Mouse (Mus musculus): Measurements from ENCODE around the gene Nr2c2.

Gene Nr2c2

GRCm38 (mm10) chr6:92126861-92127468 is 35.8 kb downstream of the Nr2c2 start:
- DNase-seq (ENCODE audit: low spot score), result no peak

DNA sequence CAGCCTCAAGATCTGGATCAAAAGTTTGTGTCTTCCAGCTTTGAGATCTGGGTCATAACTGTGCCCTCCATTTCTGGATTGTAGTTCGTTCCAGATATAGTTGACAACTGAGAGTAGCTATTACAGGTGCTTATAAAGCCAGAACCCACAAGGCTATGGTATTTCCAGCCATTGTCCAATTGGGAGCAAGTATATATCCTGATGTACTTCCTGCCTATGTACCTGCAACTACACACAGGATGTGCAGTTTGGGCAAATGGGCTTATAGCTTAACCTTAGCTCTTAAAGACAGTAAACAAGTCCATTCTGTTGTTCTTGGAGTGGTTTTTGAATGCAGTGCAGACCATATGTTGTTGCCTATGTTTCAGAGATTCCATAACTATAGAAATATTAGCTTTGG is 40.3 kb downstream of the Nr2c2 start:
- no peak for DNase-seq (ENCODE audit: low spot score)

DNA sequence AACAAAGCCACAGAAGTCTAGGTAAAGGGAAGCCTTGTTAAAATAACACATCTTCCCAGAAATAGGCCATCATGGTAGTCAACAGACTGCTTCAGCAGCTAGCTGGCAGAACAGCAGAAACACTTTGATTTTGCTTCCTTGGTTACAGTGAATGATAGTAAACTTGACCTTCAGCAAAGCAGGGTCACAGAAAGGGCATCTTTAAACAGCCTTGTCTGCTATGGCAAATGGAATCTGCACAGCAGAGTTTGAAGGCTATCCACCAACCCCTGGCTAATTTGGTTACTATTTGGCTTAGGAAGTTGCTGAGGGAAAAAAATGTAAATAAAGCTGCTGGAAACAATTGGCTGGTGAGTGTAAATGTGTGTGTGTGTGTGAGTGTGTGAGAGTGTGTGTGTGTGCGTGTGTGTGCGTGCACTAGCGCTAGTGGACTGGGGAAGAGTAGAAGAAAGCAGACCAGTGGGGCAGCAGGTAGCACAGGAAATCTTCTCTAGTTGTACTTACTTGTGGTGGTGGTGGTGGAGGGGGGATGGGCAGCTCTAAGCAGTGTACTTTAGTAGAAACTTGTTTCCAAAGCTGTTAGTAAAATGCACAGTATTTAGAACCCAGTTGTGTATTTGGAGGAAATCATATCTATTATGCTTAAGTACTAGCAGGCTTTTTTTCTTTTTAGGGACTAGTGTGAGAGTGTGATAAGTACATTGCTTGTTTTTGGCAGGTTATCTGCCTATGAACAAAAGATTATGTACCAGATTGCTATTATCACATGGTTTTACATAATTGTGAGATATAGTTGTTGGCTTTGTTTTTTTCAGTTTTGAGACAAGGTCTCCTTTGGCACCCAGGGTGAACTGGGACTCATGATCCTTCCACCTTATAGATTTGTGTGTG is 41.1 kb downstream of the Nr2c2 start:
- no peak for DNase-seq (ENCODE audit: low spot score)

DNA sequence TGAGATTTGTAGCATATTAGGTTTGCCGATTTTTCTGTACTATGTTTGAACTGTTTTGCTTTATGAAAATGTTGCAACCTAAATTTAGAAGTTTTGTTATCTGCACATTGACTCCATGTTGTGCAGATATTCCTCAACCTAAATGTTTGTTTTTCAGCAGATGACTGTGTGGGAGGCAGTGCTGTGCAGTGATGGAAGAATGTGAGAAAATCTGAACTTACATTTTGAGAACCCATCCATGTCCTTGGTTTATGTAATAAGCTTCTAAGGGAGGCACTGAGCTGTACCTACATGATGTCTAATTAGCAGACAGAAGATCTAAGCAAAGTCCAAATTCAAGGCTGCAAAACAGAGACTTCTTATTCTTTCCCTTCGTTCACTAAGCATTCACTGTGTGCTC is 42.4 kb downstream of the Nr2c2 start:
- no peak for DNase-seq (ENCODE audit: low spot score)

DNA sequence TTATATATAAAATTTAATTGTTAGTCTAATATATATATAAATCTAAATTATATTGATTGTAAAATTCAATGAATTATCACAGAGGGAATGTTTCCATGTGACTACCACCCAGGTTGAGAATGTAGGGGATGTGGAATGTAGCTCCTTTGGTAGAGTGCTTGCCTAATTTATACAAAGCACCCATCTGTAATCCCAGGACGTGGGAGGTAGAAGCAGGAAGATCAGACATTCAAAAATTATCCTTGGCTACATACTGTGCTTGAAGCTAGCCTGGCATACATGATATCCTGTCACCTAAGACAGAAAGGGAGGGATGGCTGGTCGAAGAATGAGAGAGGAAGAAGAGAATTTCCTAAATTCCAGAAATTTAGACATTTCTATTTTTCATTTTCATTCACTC is 45.2 kb downstream of the Nr2c2 start:
- no peak for DNase-seq (ENCODE audit: low spot score)

GRCm38 (mm10) chr6:92145881-92146280 is 54.7 kb downstream of the Nr2c2 start:
- no peak for DNase-seq (ENCODE audit: low spot score)

- DNase-seq (ENCODE audit: low spot score), result no peak
Measured at GRCm38 (mm10) chr6:92153774-92154173, 62.6 kb downstream of the Nr2c2 start.

GRCm38 (mm10) chr6:92158801-92159200 is 67.6 kb downstream of the Nr2c2 start:
- no peak for DNase-seq (ENCODE audit: low spot score)

- no peak for DNase-seq (ENCODE audit: low spot score)
Measured at GRCm38 (mm10) chr6:92162724-92163123, 71.5 kb downstream of the Nr2c2 start.

DNA sequence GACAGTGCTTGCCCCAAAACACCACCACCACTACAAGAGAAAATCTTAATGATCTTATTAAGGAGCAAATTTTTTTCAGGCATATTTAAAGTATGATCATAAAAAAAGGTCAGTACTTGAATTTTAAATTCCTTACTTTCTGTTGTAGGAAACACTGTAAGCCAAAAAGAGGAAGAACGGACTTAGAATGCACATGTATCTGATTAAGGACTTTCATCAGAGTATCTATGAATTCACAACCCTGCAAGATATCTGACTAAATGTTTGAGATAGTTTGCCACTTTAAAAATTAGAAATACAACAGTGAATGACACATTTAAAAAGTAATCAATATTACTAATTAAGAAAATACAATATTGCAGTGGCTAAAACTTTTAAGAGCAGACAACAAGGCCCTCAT is 85.3 kb downstream of the Nr2c2 start:
- no peak for DNase-seq (ENCODE audit: low spot score)

- peak; percentile 64 for DNase-seq (ENCODE audit: low spot score)
Measured at GRCm38 (mm10) chr6:92183621-92184131, 92.5 kb downstream of the Nr2c2 start, which contains the start of gene Mrps25. Mrps25 (minus strand) TSS chr6:92184033.

DNA sequence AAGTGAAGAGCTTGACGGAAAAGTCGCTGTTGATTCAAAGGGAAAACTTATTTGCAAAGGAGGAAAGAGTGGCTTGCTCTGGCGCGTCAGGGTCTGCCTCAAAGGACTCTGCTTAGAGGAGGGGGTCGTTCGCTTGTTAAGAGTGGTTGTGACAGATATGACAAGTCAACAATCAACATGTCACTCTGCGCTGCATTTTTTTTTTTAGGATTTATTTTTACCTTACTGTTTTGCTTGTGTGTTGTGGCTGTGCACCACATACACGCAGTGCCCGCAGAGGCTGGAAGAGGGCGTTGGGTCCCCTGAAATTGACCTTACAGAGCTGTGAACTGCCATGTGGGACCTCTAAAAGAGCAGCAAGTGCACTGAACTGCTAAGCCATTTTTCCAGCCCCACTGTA is 93.0 kb downstream of the Nr2c2 start:
- DNase-seq (ENCODE audit: low spot score), result peak; percentile 29

DNA sequence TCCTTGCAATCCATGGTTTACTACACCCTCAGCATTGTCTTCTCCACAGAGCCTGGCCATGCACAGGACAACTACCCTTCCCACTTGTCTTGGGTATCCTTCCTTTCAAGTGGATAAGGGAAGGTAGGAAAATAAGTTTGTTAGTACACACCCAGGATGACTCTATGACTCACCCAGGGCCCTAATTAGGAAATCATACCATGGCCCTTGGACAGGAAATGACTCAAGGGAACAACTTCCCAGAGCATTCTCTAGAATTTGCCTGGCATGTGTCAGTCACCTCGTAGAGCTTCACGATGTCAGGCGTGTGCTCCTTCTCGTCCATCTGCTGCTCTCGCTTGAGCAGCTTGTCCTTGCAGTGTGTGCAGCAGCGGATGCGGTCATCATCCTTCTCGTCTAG is 108.2 kb downstream of the Nr2c2 start:
- no peak for DNase-seq (ENCODE audit: low spot score)

DNA sequence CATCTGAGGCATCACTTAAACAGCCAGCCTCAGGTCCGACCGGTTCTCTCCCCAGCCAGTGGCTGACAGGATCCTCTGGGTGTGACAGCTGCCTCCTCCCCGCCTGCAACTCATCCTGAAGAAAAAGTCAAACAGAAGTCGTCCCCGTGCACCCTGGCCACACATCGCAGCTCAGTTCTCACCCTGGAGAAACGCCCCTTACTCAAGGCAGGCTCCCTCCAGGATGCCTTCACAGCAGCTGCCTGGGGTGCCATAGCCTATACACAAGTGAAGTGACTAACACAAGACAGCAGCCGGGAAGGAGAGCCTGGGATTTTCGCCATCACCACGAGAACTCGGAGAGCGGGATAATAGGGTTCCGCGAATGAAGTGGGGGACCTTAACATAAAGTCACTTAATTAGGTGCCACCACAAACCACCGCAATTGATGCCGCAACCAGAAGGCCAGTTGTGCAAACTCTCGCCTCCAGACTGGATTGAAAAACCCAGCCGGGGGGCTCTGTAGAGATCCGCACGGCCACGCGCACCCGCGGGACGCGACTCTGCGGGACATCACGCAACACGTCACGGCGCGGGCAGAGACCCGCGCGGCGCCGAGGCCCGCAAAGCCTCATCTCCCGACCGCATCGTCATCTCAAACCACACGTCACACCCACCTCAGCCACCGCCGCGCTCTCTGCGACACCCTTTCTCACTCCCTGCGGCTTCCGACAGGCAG is 123.0 kb downstream of the Nr2c2 start:
- DNase-seq (ENCODE audit: low spot score), result peak; percentile 29

DNA sequence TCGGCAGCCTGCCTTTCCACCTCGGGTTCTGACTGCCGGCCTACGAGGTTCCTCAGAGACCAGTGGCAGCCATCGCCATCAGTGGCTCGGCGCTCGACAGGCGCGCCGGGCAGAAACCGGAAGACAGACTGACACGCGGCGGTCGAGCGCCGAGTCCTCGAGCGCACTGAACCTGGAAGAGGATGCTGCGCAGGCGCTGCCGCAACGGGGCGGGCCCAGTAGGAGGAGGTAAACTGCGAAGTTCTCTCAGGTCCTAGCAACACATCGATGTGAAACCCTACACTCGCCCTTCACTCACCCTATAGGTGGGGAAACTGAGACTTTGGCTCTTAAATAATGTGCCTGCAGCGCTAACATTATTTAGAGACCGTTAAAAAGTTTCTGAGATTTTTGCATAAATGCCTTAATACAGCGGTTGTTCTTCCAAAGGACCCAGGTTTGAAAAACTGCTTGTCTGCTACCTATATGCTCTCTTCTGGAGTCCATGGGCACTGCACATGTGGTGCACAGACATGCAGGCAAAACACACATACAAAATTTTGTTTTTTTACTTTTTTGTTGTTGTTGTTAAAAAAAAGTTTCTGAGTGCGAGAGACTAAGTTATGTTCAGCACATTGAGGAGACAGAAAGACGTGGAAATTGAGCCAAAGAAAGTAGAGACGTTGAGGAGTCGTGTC is 123.7 kb downstream of the Nr2c2 start, which contains the start of gene Rbsn:
Gene Rbsn, minus strand, starts transcription at position 153 of the 677 bp plus-strand sequence.
- DNase-seq (ENCODE audit: low spot score), result peak; percentile 88

- peak; percentile 26 for DNase-seq (ENCODE audit: low spot score)
Measured at GRCm38 (mm10) chr6:92219445-92219844, 128.3 kb downstream of the Nr2c2 start.

- no peak for DNase-seq (ENCODE audit: low spot score)
Measured at GRCm38 (mm10) chr6:92221604-92222003, 130.4 kb downstream of the Nr2c2 start.

DNA sequence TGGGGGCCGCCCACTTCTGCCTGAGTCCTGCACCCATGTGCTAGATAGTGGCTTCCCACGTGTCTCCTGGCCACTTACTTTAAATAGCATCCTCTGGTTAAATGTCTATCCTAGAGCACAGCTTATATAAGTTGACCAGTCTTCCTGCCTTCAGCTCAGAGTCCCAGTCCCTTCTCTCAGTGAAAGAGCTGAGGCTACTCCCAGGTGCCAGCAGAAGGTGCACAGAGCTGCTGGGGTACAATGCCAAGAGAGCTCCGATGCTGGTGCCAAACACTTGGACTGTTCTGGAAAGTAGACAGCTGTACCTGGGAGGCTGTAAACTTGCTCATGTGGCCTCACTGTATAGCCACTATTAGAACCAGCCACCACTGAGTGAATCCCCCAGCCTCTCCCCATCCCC is 130.8 kb downstream of the Nr2c2 start:
- no peak for DNase-seq (ENCODE audit: low spot score)

Data from c-Kit-positive CD71-positive TER-119-positive erythroid progenitor cells, embryonic 14.5 days (primary cell).